Mouse (Mus musculus) midbrain, embryonic 12.5 days (tissue): ENCODE data around the gene Bmp8a. TPM values are rescaled to one million over a fixed set of nuclear protein-coding genes. Genes with fewer than 3 reads are reported as not detected.

Experiments
- ATAC-seq: fragments of 200-750 bp; cut with Nextera tagmentation; 2 replicates; pipeline ENCODE4 v1.8.0; 2017; ENCODE audit warnings: low read depth, moderate TSS enrichment, moderate library complexity; ENCODE audit not compliant: low FRiP score
- H3K27ac ChIP-seq: fragments of 300-500 bp; sonication (generic); replicated peaks from 2 replicates; pipeline ENCODE4 v1.5.1; 2016; ENCODE audit warnings: mild to moderate bottlenecking
- H3K27me3 ChIP-seq: fragments of 300-500 bp; sonication (generic); 2 replicates; pipeline ENCODE4 v1.6.1; 2016; ENCODE audit warnings: mild to moderate bottlenecking
- H3K36me3 ChIP-seq: fragments of 300-500 bp; sonication (generic); 2 replicates; pipeline ENCODE4 v1.6.1; 2016
- H3K4me1 ChIP-seq: fragments of 300-500 bp; sonication (generic); 2 replicates; pipeline ENCODE4 v1.6.1; 2016
- H3K4me2 ChIP-seq: fragments of 300-500 bp; sonication (generic); replicated peaks from 2 replicates; pipeline ENCODE4 v1.6.1; 2016; ENCODE audit warnings: mild to moderate bottlenecking, moderate library complexity
- H3K4me3 ChIP-seq: fragments of 300-500 bp; sonication (generic); 2 replicates; pipeline ENCODE4 v1.5.1; 2016; ENCODE audit warnings: mild to moderate bottlenecking
- H3K9ac ChIP-seq: fragments of 300-500 bp; sonication (generic); replicated peaks from 2 replicates; pipeline ENCODE4 v1.6.1; 2016; ENCODE audit warnings: mild to moderate bottlenecking, moderate library complexity
- H3K9me3 ChIP-seq: fragments of 300-500 bp; sonication (generic); 2 replicates; pipeline ENCODE4 v1.6.1; 2016; ENCODE audit warnings: mild to moderate bottlenecking
- WGBS: fragments of 180-500 bp; shearing (Covaris S2); methylation state at CpG from one replicate; pipeline ENCODE4 v1.1.7; 2016; 5-methylcytosine and 5-hydroxymethylcytosine counted together
- polyA plus RNA-seq: library from polyadenylated mRNA; unstranded; fragments of >200 nt; fragmentation: Nextera tagmentation; extraction: Ambion mirVana; gene quantifications from 2 replicates; pipeline ENCODE4 v1.2.1, GENCODE M21; 2016

Bmp8a gene
- polyA plus RNA-seq: 0.12 and 0.19 TPM in 2 replicates

- H3K9me3 ChIP-seq: no peaks in the 10 kb centered on the region
- under 1% methylated on average over 65 of the region's 65 CpGs for WGBS
- no peak within 1 kb of the TSS for H3K27ac ChIP-seq
- peaks cover 54% of the 10 kb centered on the region for H3K27me3 ChIP-seq
- peak within 1 kb of the TSS; percentile 52 for H3K4me3 ChIP-seq
- peak within 1 kb of the TSS; percentile 85 for H3K4me2 ChIP-seq
- no peaks in the 10 kb centered on the region; the same call in 1 of the 2 replicates for H3K36me3 ChIP-seq
- peaks cover 14% of the 10 kb centered on the region for H3K4me1 ChIP-seq
- H3K9ac ChIP-seq: peak within 1 kb of the TSS; percentile 39; the same call in 1 of the 2 replicates
- ATAC-seq: peak; percentile 89
Observed at GRCm38 (mm10) chr4:123342642-123343470, at the start of gene Bmp8a. Gene Bmp8a (minus strand): TSS chr4:123343252.

GRCm38 (mm10) chr4:123392187-123392586 is 49.1 kb upstream of the Bmp8a start:
- Histone ChIP-seq H3K9me3 (no peaks in the 10 kb centered on the region), H3K4me2 (no peak overlapping the region), H3K4me1 (no peaks in the 10 kb centered on the region), H3K4me3 (no peak overlapping the region), H3K9ac (no peak overlapping the region), H3K27me3 (no peaks in the 10 kb centered on the region), H3K36me3 (peaks cover 94% of the 10 kb centered on the region), H3K27ac (no peak overlapping the region)
- 97% methylated on average over 1 of the region's 1 CpGs for WGBS
- no peak for ATAC-seq

- Histone ChIP-seq H3K27me3 (no peaks in the 10 kb centered on the region), H3K9me3 (no peaks in the 10 kb centered on the region), H3K4me2 (no peak overlapping the region), H3K4me3 (no peak overlapping the region), H3K9ac (no peak overlapping the region), H3K4me1 (0 out of 2 replicates have a peak, but pooled peaks cover 3% of the 10 kb centered on the region), H3K27ac (peak overlapping the region; percentile 73), H3K36me3 (peaks cover 95% of the 10 kb centered on the region)
- no peak for ATAC-seq
- WGBS: 39% methylated on average over 1 of the region's 1 CpGs
Observed at GRCm38 (mm10) chr4:123385028-123385427, 42.0 kb upstream of the Bmp8a start.

- ATAC-seq: no peak
- WGBS: 92% methylated on average over 7 of the region's 7 CpGs
- Histone ChIP-seq H3K27me3 (no peaks in the 10 kb centered on the region), H3K9me3 (no peaks in the 10 kb centered on the region), H3K4me2 (no peak overlapping the region), H3K9ac (no peak overlapping the region), H3K27ac (no peak overlapping the region), H3K36me3 (peaks cover 89% of the 10 kb centered on the region), H3K4me1 (0 out of 2 replicates have a peak, but pooled peaks cover 3% of the 10 kb centered on the region), H3K4me3 (no peak overlapping the region)
Observed at GRCm38 (mm10) chr4:123383173-123383572, 40.1 kb upstream of the Bmp8a start.

- ATAC-seq: no peak
- H3K4me2 ChIP-seq: no peak overlapping the region
- no peak overlapping the region for H3K9ac ChIP-seq
- H3K27me3 ChIP-seq: no peaks in the 10 kb centered on the region
- no peak overlapping the region for H3K27ac ChIP-seq
- H3K4me3 ChIP-seq: no peak overlapping the region
- H3K4me1 ChIP-seq: 0 out of 2 replicates have a peak, but pooled peaks cover 3% of the 10 kb centered on the region
- no peaks in the 10 kb centered on the region for H3K9me3 ChIP-seq
- 94% methylated on average over 4 of the region's 4 CpGs for WGBS
- peaks cover 87% of the 10 kb centered on the region for H3K36me3 ChIP-seq
Observed at GRCm38 (mm10) chr4:123382051-123382450, 39.0 kb upstream of the Bmp8a start.

GRCm38 (mm10) chr4:123381598-123381997 is 38.5 kb upstream of the Bmp8a start:
- Histone ChIP-seq H3K36me3 (peaks cover 87% of the 10 kb centered on the region), H3K27me3 (no peaks in the 10 kb centered on the region), H3K4me2 (no peak overlapping the region), H3K9ac (no peak overlapping the region), H3K27ac (no peak overlapping the region), H3K9me3 (no peaks in the 10 kb centered on the region), H3K4me1 (0 out of 2 replicates have a peak, but pooled peaks cover 3% of the 10 kb centered on the region), H3K4me3 (no peak overlapping the region)
- 93% methylated on average over 11 of the region's 11 CpGs for WGBS
- ATAC-seq: no peak

GRCm38 (mm10) chr4:123376031-123376430 is 33.0 kb upstream of the Bmp8a start:
- peaks cover 89% of the 10 kb centered on the region for H3K36me3 ChIP-seq
- no peak overlapping the region for H3K4me3 ChIP-seq
- no peaks in the 10 kb centered on the region for H3K9me3 ChIP-seq
- H3K4me1 ChIP-seq: no peaks in the 10 kb centered on the region
- no peak overlapping the region for H3K4me2 ChIP-seq
- ATAC-seq: no peak
- no peak overlapping the region for H3K27ac ChIP-seq
- no peak overlapping the region for H3K9ac ChIP-seq
- no peaks in the 10 kb centered on the region for H3K27me3 ChIP-seq
- 95% methylated on average over 3 of the region's 3 CpGs for WGBS

GRCm38 (mm10) chr4:123374316-123375008 is 31.4 kb upstream of the Bmp8a start:
- Histone ChIP-seq H3K27ac (no peak overlapping the region), H3K36me3 (peaks cover 93% of the 10 kb centered on the region), H3K4me3 (no peak overlapping the region), H3K4me2 (no peak overlapping the region), H3K4me1 (no peaks in the 10 kb centered on the region), H3K27me3 (no peaks in the 10 kb centered on the region), H3K9me3 (no peaks in the 10 kb centered on the region), H3K9ac (no peak overlapping the region)
- 95% methylated on average over 12 of the region's 12 CpGs for WGBS
- ATAC-seq: no peak

- Histone ChIP-seq H3K4me3 (no peak overlapping the region), H3K4me1 (no peaks in the 10 kb centered on the region), H3K27me3 (no peaks in the 10 kb centered on the region), H3K9ac (no peak overlapping the region), H3K4me2 (no peak overlapping the region), H3K27ac (no peak overlapping the region), H3K36me3 (peaks cover 85% of the 10 kb centered on the region), H3K9me3 (no peaks in the 10 kb centered on the region)
- 97% methylated on average over 4 of the region's 4 CpGs for WGBS
- ATAC-seq: no peak
Observed at GRCm38 (mm10) chr4:123363555-123363954, 20.5 kb upstream of the Bmp8a start.

GRCm38 (mm10) chr4:123360771-123361170 is 17.7 kb upstream of the Bmp8a start:
- WGBS: 96% methylated on average over 12 of the region's 12 CpGs

GRCm38 (mm10) chr4:123358613-123359012 is 15.6 kb upstream of the Bmp8a start:
- Histone ChIP-seq H3K27ac (no peak overlapping the region), H3K4me2 (no peak overlapping the region), H3K4me1 (no peaks in the 10 kb centered on the region), H3K9ac (no peak overlapping the region), H3K27me3 (no peaks in the 10 kb centered on the region), H3K4me3 (no peak overlapping the region), H3K36me3 (peaks cover 83% of the 10 kb centered on the region), H3K9me3 (no peaks in the 10 kb centered on the region)
- no peak for ATAC-seq
- 93% methylated on average over 7 of the region's 7 CpGs for WGBS

More at GRCm38 (mm10) chr4:123360771-123361170, 17.7 kb upstream of the Bmp8a start:
- Histone ChIP-seq H3K9ac (no peak overlapping the region), H3K9me3 (no peaks in the 10 kb centered on the region), H3K36me3 (peaks cover 81% of the 10 kb centered on the region), H3K4me3 (no peak overlapping the region), H3K27me3 (no peaks in the 10 kb centered on the region), H3K4me1 (no peaks in the 10 kb centered on the region), H3K27ac (no peak overlapping the region), H3K4me2 (no peak overlapping the region)
- no peak for ATAC-seq

- no peak for ATAC-seq
- no peak overlapping the region for H3K9ac ChIP-seq
- H3K4me1 ChIP-seq: no peaks in the 10 kb centered on the region
- 93% methylated on average over 8 of the region's 8 CpGs for WGBS
- H3K27me3 ChIP-seq: no peaks in the 10 kb centered on the region
- no peaks in the 10 kb centered on the region for H3K9me3 ChIP-seq
- no peak overlapping the region for H3K27ac ChIP-seq
- H3K36me3 ChIP-seq: peaks cover 83% of the 10 kb centered on the region
- no peak overlapping the region for H3K4me3 ChIP-seq
- no peak overlapping the region for H3K4me2 ChIP-seq
Observed at GRCm38 (mm10) chr4:123355941-123356340, 12.9 kb upstream of the Bmp8a start.
